Mouse (Mus musculus) stomach, embryonic 16.5 days (tissue): ENCODE results near the gene Zbtb26. TPM values are rescaled to one million over a fixed set of nuclear protein-coding genes. Genes with fewer than 3 reads are reported as not detected.

Source experiments
- ATAC-seq: fragments of 200-750 bp; cut with Nextera tagmentation; 2 replicates; pipeline ENCODE4 v1.8.0; 2017; ENCODE audit warnings: moderate number of reproducible peaks, moderate TSS enrichment; ENCODE audit not compliant: insufficient read depth, low FRiP score
- H3K27ac ChIP-seq: fragments of 300-500 bp; sonication (generic); 2 replicates; pipeline ENCODE4 v1.5.1; 2014; ENCODE audit warnings: low read length
- H3K27me3 ChIP-seq: fragments of 300-500 bp; sonication (generic); 2 replicates; pipeline ENCODE4 v1.6.1; 2014; ENCODE audit warnings: low read length, control low read depth, mixed read lengths; ENCODE audit not compliant: control insufficient read depth, insufficient read depth
- H3K36me3 ChIP-seq: fragments of 300-500 bp; sonication (generic); 2 replicates; pipeline ENCODE4 v1.6.1; 2014; ENCODE audit warnings: low read length; ENCODE audit not compliant: control insufficient read depth, insufficient read depth
- H3K4me1 ChIP-seq: fragments of 300-500 bp; sonication (generic); 2 replicates; pipeline ENCODE4 v1.6.1; 2014; ENCODE audit warnings: low read length, control low read depth, mixed read lengths; ENCODE audit not compliant: control insufficient read depth, insufficient read depth
- H3K4me2 ChIP-seq: fragments of 300-500 bp; sonication (generic); 2 replicates; pipeline ENCODE4 v1.6.1; 2014; ENCODE audit warnings: low read depth, low read length, mixed read lengths
- H3K4me3 ChIP-seq: fragments of 300-500 bp; sonication (generic); replicated peaks from 2 replicates; pipeline ENCODE4 v1.5.1; 2014; ENCODE audit warnings: mild to moderate bottlenecking, low read length
- H3K9ac ChIP-seq: fragments of 300-500 bp; sonication (generic); 2 replicates; pipeline ENCODE4 v1.6.1; 2014; ENCODE audit warnings: low read length
- H3K9me3 ChIP-seq: fragments of 300-500 bp; sonication (generic); replicated peaks from 2 replicates; pipeline ENCODE4 v1.6.1; 2016; ENCODE audit warnings: low read length, control low read depth; ENCODE audit not compliant: control insufficient read depth
- WGBS: fragments of 180-500 bp; shearing (Covaris S2); extraction: QIAGEN DNeasy Blood & Tissue Kit; methylation state at CpG from one replicate; pipeline ENCODE4 v1.1.7; 2014; 5-methylcytosine and 5-hydroxymethylcytosine counted together
- polyA plus RNA-seq: library from polyadenylated mRNA; unstranded; fragments of >200 nt; fragmentation: Nextera tagmentation; extraction: Ambion mirVana; gene quantifications from 2 replicates; pipeline ENCODE4 v1.2.1, GENCODE M21; 2015

Gene Zbtb26
- polyA plus RNA-seq, result 6.6 and 7.0 TPM in 2 replicates

DNA sequence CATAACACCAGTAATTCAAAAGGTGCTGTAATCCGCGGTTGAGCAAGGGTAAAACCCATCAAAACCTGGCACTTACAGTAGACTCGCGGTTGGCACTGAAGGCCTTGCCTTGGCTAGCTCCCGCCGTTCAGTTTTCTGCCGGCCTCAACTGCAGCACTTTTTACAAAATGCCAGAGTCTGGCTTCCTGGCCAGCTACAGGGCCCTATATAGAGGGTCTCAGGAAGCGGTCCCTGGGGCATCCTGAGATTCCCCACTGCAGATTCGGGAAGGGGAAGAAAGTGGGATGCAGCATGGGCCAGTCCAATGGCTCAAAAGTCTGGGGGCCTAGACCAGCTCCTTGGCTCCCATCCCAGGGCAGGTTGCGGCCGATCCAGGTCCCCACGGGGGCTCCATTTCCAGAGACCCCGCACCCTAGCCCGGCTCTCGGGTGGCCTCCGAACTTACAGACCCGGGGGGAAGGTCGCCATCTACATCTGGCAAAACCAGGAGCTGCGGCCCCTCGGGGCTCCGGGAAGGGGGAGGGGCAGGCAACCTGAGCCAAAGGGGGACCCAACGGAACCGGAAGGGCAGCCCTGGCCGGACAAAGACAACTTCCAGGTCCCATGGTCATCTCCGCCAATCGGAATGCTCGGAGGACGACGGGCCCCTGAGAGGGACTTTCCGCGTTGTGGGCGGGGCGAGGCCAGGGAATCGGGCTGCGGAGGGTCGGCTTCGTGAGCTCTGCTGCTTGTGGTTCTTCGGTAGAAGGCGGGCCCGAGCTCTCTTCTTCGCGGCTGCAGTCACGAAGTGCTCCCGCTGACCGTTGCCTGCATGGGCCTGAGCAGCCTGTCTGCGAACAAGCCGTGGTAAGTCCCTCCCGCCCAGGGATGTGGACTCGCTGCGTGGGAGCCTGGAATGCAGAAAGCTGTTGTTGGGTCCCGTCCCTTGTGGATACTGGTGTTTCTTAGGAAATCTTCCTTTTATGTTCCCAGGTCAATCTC lies at the start of gene Zbtb26, which contains the start of the genes Zbtb6 and Rabgap1:
Gene Zbtb26, minus strand, starts transcription at position 525 of the 981 bp plus-strand sequence.
Gene Zbtb6, minus strand, starts transcription at position 561 of the 981 bp plus-strand sequence.
Gene Rabgap1, plus strand, starts transcription at position 669 of the 981 bp plus-strand sequence.
- Histone ChIP-seq H3K27me3 (no peaks in the 10 kb centered on the region), H3K9ac (peak within 1 kb of the TSS; percentile 94), H3K4me2 (peak within 1 kb of the TSS; percentile 61), H3K4me3 (peak within 1 kb of the TSS; percentile 92), H3K36me3 (no peaks in the 10 kb centered on the region), H3K27ac (peak within 1 kb of the TSS; percentile 83), H3K9me3 (no peaks in the 10 kb centered on the region), H3K4me1 (peaks cover 5% of the 10 kb centered on the region)
- under 1% methylated on average over 51 of the region's 51 CpGs for WGBS
- peak; percentile 100 for ATAC-seq

GRCm38 (mm10) chr2:37488956-37489355 lies 46.0 kb upstream of the Zbtb26 start:
- Histone ChIP-seq H3K4me2 (no peak overlapping the region), H3K9me3 (no peaks in the 10 kb centered on the region)

DNA sequence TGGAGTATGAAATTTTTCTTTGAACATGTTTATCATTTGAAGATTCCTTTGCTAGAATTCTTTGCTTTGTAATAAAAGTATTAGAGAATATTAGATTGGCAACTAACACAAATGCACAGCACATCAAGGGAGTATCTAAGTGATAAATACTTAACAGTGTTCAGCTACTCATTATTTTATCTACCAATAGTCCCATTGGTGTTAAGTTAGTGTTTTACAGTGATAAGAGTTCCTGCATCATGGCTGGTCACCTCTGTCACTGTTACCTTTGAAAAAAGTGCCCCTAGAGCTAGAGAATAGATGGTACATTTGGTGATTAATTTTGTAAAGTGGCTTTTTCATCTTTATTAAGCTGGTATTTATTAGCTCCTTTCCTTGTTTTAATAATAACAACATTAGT lies 43.5 kb upstream of the Zbtb26 start:
- Histone ChIP-seq H3K9ac (no peak overlapping the region), H3K4me2 (no peak overlapping the region), H3K27ac (no peak overlapping the region), H3K4me3 (no peak overlapping the region), H3K27me3 (no peaks in the 10 kb centered on the region), H3K9me3 (no peaks in the 10 kb centered on the region), H3K4me1 (no peaks in the 10 kb centered on the region), H3K36me3 (peaks cover 18% of the 10 kb centered on the region)
- no peak for ATAC-seq

More at GRCm38 (mm10) chr2:37488956-37489355, 46.0 kb upstream of the Zbtb26 start:
- no peaks in the 10 kb centered on the region for H3K4me1 ChIP-seq
- peaks cover 15% of the 10 kb centered on the region for H3K36me3 ChIP-seq
- H3K9ac ChIP-seq, result no peak overlapping the region
- no peak overlapping the region for H3K4me3 ChIP-seq
- no peaks in the 10 kb centered on the region for H3K27me3 ChIP-seq
- 93% methylated on average over 2 of the region's 2 CpGs for WGBS
- no peak for ATAC-seq
- no peak overlapping the region for H3K27ac ChIP-seq

- Histone ChIP-seq H3K9ac (no peak overlapping the region), H3K4me1 (no peaks in the 10 kb centered on the region), H3K9me3 (no peaks in the 10 kb centered on the region), H3K27me3 (no peaks in the 10 kb centered on the region), H3K36me3 (peaks cover 18% of the 10 kb centered on the region), H3K27ac (no peak overlapping the region), H3K4me3 (no peak overlapping the region), H3K4me2 (no peak overlapping the region)
- no peak for ATAC-seq
- 83% methylated on average over 1 of the region's 1 CpGs for WGBS
These were observed 42.4 kb upstream of the Zbtb26 start for GRCm38 (mm10) chr2:37485370-37485769.

DNA sequence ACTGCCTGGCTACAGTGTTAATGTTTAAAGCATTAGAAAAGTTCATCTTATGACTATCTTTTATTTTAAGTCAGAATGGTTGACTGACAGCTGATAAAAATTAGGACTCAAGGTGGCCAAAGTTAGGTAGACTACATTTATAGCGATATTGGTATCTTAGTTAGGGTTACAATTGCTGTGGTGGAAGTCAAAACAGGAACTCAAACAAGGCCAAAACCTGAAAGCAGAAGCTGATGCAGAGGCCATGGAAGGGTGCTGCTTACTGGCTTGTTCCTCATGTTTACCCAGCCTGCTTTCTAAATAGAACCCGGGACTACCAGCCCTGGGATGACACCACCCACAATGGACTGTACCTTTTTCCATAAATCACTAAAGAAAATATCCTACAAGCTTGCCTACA lies 41.2 kb upstream of the Zbtb26 start:
- no peak for ATAC-seq
- H3K27me3 ChIP-seq, result no peaks in the 10 kb centered on the region
- H3K27ac ChIP-seq, result no peak overlapping the region
- H3K4me2 ChIP-seq, result no peak overlapping the region
- 84% methylated on average over 2 of the region's 2 CpGs for WGBS
- H3K4me3 ChIP-seq, result no peak overlapping the region
- no peaks in the 10 kb centered on the region for H3K9me3 ChIP-seq
- H3K9ac ChIP-seq, result no peak overlapping the region
- H3K4me1 ChIP-seq, result no peaks in the 10 kb centered on the region
- peaks cover 12% of the 10 kb centered on the region for H3K36me3 ChIP-seq

DNA sequence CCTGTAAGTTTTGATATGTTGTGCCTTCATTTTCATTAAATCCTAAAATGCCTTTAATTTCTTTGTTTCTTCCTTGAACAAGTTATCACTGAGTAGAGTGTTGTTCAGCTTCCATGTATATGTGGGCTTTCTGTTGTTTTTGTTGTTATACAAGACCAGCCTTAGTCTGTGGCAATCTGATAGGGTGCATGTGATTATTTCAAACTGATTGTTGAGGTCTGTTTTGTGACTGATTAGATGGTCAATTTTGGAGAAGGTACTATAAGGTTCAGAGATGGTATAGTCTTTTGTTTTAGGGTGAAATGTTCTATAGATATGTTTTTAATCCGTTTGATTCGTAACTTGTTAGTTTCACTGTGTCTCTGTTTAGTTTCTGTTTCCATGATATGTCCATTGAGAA lies 37.1 kb upstream of the Zbtb26 start:
- Histone ChIP-seq H3K4me2 (no peak overlapping the region), H3K27ac (no peak overlapping the region), H3K27me3 (no peaks in the 10 kb centered on the region), H3K9me3 (no peaks in the 10 kb centered on the region), H3K36me3 (peaks cover 27% of the 10 kb centered on the region; the same call in 1 of the 2 replicates), H3K9ac (no peak overlapping the region), H3K4me1 (no peaks in the 10 kb centered on the region), H3K4me3 (no peak overlapping the region)
- 91% methylated on average over 2 of the region's 2 CpGs for WGBS
- no peak for ATAC-seq

GRCm38 (mm10) chr2:37479559-37479958 lies 36.6 kb upstream of the Zbtb26 start:
- no peaks in the 10 kb centered on the region for H3K9me3 ChIP-seq
- no peak for ATAC-seq
- H3K4me1 ChIP-seq, result no peaks in the 10 kb centered on the region
- no peak overlapping the region for H3K4me2 ChIP-seq
- H3K36me3 ChIP-seq, result peaks cover 27% of the 10 kb centered on the region; the same call in 1 of the 2 replicates
- H3K27me3 ChIP-seq, result no peaks in the 10 kb centered on the region
- no peak overlapping the region for H3K4me3 ChIP-seq
- no peak overlapping the region for H3K9ac ChIP-seq
- no peak overlapping the region for H3K27ac ChIP-seq

DNA sequence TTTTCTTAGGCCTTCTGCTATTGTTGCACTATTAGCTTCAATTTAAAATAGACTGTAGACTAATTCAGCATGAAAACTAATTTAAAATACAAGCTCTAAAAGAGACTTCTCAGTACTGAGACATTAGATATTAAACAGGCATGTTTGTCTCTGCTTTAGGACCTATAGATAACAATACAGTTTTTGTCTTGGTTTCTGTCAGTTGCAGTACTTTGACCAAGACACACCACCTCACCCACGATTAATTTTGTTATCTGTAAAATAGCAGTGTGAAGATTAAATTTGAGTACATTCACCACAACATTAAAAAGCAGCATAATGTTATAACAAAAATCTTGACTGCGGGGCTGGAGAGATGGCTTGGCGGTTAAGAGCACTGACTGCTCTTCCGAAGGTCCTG lies 23.3 kb upstream of the Zbtb26 start:
- no peak overlapping the region for H3K4me2 ChIP-seq
- no peak for ATAC-seq
- no peak overlapping the region for H3K27ac ChIP-seq
- no peak overlapping the region for H3K9ac ChIP-seq
- H3K4me1 ChIP-seq, result no peaks in the 10 kb centered on the region
- no peaks in the 10 kb centered on the region for H3K9me3 ChIP-seq
- WGBS, result 95% methylated on average over 4 of the region's 4 CpGs
- no peak overlapping the region for H3K4me3 ChIP-seq
- H3K36me3 ChIP-seq, result peaks cover 13% of the 10 kb centered on the region; the same call in 1 of the 2 replicates
- H3K27me3 ChIP-seq, result no peaks in the 10 kb centered on the region

DNA sequence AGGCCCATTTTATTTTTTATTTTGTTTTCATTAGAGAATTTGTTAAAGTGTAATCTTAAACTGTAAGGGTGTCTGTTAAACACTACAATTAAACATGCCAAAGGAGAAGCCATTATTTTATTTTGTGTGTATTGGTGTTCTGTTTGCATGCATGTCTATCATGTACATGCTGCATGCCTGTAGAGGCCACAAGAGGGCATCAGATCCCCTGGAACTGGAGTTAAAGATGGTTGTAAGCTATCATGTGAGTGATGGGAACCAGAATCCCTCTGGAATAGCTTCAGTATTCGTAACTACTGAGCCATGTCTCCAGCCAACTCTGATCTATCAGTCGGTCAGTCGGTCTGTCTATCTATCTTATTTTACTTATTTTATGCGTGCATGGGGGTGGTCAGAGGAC lies 17.8 kb upstream of the Zbtb26 start:
- no peaks in the 10 kb centered on the region for H3K36me3 ChIP-seq
- H3K9me3 ChIP-seq, result no peaks in the 10 kb centered on the region
- WGBS, result 96% methylated on average over 4 of the region's 4 CpGs
- no peak overlapping the region for H3K4me2 ChIP-seq
- H3K9ac ChIP-seq, result no peak overlapping the region
- H3K27me3 ChIP-seq, result no peaks in the 10 kb centered on the region
- ATAC-seq, result no peak
- H3K4me1 ChIP-seq, result no peaks in the 10 kb centered on the region
- H3K4me3 ChIP-seq, result no peak overlapping the region
- H3K27ac ChIP-seq, result no peak overlapping the region
